Mouse (Mus musculus): Measurements from ENCODE around the gene Mprip.

DNA sequence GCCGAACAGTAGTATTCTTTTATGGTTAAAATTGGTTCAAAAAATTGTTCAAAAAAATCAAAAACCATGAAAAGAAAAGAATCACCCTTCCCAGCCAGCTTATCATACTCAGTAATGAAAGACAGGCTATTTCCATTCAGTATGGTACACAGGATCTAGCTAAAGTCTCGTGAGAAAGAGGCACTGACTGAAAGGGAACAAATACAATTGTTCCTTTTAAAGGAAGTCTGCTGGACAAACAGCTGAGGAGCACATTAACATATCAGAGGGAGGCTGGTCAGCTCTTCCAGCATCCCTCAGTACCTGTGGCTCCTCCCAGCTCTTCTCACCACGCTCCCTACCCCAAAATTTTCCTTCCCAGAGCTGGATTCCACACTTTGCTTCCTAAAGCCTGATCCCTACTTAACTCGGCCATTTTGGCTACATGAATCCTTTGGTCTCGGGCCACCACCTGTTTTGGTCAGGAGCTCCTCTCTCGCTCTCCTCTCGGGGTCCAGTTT lies 121.0 kb downstream of the Mprip start:
- TF ChIP-seq GATA1 (IDR thresholded peaks at IDR 0.05; ENCODE audit: low read length) (no peak), TAL1 (IDR thresholded peaks at IDR 0.05; ENCODE audit: low read length) (no peak)

Measured in erythroblast, embryonic 14.5 days (primary cell).